Mouse (Mus musculus) brain, embryonic 14.5 days (tissue): ENCODE results near the gene Kif3a.

Source experiments
- CTCF ChIP-seq: fragments of 200-500 bp; IDR thresholded peaks from 2 replicates; pipeline ENCODE4 v1.5.1; 2012; ENCODE audit warnings: inconsistent platforms, mild to moderate bottlenecking, moderate library complexity, borderline replicate concordance; ENCODE audit not compliant: insufficient read depth, insufficient read length; ENCODE audit errors: extremely low read depth
- POLR2A ChIP-seq: fragments of 200-500 bp; IDR thresholded peaks from 2 replicates; pipeline ENCODE4 v1.6.1; 2012; ENCODE audit warnings: mild to moderate bottlenecking, inconsistent platforms, borderline replicate concordance; ENCODE audit not compliant: poor library complexity, insufficient read depth, insufficient read length, severe bottlenecking; ENCODE audit errors: extremely low read depth

DNA sequence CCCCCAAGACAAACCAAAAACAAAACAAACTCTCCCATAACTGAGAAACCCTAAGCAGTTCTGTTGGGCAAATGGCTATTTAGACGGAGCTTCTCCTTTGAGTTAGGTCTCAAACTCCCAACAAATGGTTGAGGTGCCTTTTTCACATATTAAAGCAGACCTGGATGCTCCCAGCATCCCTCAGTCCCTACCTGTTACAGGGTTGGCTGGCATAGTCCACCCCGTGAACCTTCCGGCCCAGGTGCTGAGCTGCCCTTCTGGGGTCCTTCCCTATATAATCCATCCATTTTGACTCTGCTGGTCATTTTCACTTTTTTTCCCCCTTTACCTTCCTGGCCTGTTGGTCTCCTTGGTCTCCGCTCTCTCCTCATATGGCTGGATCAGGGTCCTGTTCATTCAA, 533 bp upstream of the Kif3a start:
- TF ChIP-seq CTCF, result no peak
- TF ChIP-seq POLR2A, result no peak
